Mouse (Mus musculus) neural tube, embryonic 13.5 days (tissue): ENCODE data around the gene Prkce. TPM values are rescaled to one million over a fixed set of nuclear protein-coding genes. Genes with fewer than 3 reads are reported as not detected.

Experiments
- ATAC-seq: fragments of 200-750 bp; cut with Nextera tagmentation; 2 replicates; pipeline ENCODE4 v1.8.0; 2017; ENCODE audit warnings: low read depth, mild to moderate bottlenecking, moderate TSS enrichment, moderate library complexity
- H3K27ac ChIP-seq: fragments of 300-500 bp; sonication (generic); replicated peaks from 2 replicates; pipeline ENCODE4 v1.5.1; 2015; ENCODE audit warnings: moderate library complexity, mild to moderate bottlenecking, inconsistent platforms
- H3K27me3 ChIP-seq: fragments of 300-500 bp; sonication (generic); 2 replicates; pipeline ENCODE4 v1.6.1; 2015; ENCODE audit warnings: mild to moderate bottlenecking, inconsistent platforms
- H3K36me3 ChIP-seq: fragments of 300-500 bp; sonication (generic); 2 replicates; pipeline ENCODE4 v1.6.1; 2015; ENCODE audit warnings: mild to moderate bottlenecking, inconsistent platforms
- H3K4me1 ChIP-seq: fragments of 300-500 bp; sonication (generic); replicated peaks from 2 replicates; pipeline ENCODE4 v1.6.1; 2015; ENCODE audit warnings: inconsistent platforms
- H3K4me2 ChIP-seq: fragments of 300-500 bp; sonication (generic); 2 replicates; pipeline ENCODE4 v1.6.1; 2015; ENCODE audit warnings: inconsistent platforms, mild to moderate bottlenecking, moderate library complexity
- H3K4me3 ChIP-seq: fragments of 300-500 bp; sonication (generic); 2 replicates; pipeline ENCODE4 v1.5.1; 2015; ENCODE audit warnings: mild to moderate bottlenecking, inconsistent platforms
- H3K9ac ChIP-seq: fragments of 300-500 bp; sonication (generic); 2 replicates; pipeline ENCODE4 v1.6.1; 2015; ENCODE audit warnings: moderate library complexity, mild to moderate bottlenecking, inconsistent platforms
- H3K9me3 ChIP-seq: fragments of 300-500 bp; sonication (generic); 2 replicates; pipeline ENCODE4 v1.6.1; 2016; ENCODE audit warnings: inconsistent platforms
- WGBS: fragments of 180-500 bp; shearing (Covaris S2); methylation state at CpG from one replicate; pipeline ENCODE4 v1.1.7; 2015; 5-methylcytosine and 5-hydroxymethylcytosine counted together
- polyA plus RNA-seq: library from polyadenylated mRNA; unstranded; fragments of >200 nt; fragmentation: Nextera tagmentation; extraction: Ambion mirVana; gene quantifications from 2 replicates; pipeline ENCODE4 v1.2.1, GENCODE M21; 2015

The Prkce gene
- polyA plus RNA-seq, 1 experiment from 2014 or later = 27.7 TPM

DNA sequence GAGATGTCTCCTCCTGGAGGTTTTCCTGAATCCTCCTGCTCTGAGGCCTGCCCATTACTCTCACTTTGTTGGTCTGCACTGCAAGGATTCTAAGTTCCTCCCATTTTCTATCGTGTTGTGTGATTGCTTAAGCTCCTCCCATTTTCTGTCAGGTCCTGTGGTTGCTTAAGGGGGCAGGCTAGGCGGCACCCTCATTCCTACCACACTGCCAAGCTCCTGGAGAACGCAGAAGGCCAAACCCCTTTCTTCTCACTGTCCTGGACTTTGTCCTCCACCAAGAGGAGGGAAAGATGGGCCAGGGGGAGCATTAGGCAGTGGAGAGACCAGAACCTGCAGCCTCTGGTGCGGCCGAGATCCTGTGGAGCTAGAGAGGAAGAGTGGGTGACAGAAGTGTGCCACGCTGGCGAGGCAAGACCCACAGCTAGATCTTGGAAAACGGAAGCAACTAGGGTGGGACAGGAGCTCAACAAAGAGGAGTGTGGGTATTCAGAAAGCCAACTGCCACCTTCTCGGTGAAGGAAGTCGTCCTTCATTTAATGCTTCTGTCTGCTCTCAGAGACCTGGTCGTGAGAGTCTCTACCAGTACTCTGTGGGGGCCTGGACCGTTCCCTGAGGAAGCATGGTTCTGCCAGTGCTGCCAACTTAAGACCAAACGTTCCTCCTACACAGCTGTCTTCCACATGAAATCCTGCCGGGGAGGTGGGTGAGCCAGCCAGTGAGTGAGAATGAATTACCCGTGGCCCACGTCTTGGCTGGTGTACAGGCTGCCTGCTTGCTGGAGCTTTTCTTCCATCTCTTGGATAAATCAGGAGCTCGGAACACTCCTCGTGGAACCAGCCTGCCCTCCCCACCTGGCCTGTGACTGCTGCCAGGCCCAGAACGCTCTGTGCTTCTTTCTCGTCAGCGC lies 82.2 kb downstream of the Prkce start:
- H3K27ac ChIP-seq = no peak overlapping the region
- H3K9me3 ChIP-seq = no peaks in the 10 kb centered on the region
- H3K36me3 ChIP-seq = no peaks in the 10 kb centered on the region
- H3K4me1 ChIP-seq = peaks cover 31% of the 10 kb centered on the region
- H3K4me2 ChIP-seq = no peak overlapping the region
- WGBS = 75% methylated on average over 21 of the region's 21 CpGs
- H3K27me3 ChIP-seq = no peaks in the 10 kb centered on the region
- ATAC-seq = no peak
- H3K4me3 ChIP-seq = no peak overlapping the region
- H3K9ac ChIP-seq = no peak overlapping the region

- H3K27ac ChIP-seq = no peak overlapping the region
- no peak overlapping the region for H3K9ac ChIP-seq
- WGBS = 82% methylated on average over 7 of the region's 7 CpGs
- H3K4me1 ChIP-seq = peaks cover 31% of the 10 kb centered on the region
- no peak overlapping the region for H3K4me3 ChIP-seq
- no peaks in the 10 kb centered on the region for H3K9me3 ChIP-seq
- no peak overlapping the region for H3K4me2 ChIP-seq
- no peaks in the 10 kb centered on the region for H3K27me3 ChIP-seq
- H3K36me3 ChIP-seq = no peaks in the 10 kb centered on the region
- no peak for ATAC-seq
These were observed 82.9 kb downstream of the Prkce start for GRCm38 (mm10) chr17:86250406-86250905.

DNA sequence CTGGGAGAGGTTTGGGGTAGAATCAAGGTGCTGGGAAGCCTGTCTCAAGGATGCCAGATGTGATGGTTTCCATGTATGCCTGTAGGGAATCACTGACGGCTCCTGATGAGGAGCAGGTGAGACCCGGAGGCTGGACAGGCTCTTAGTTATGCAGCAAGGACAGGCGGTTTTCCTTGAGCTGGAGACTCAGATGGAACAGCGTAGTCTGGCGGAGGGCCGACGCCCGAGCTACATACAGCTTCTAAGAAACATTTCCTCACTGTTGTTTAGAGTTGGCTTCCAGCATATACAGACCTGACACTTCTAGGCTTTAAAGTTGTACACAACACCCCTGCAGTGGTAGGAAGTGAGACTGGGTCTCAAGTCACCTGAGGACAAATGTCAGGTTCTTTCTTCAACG lies 86.3 kb downstream of the Prkce start:
- H3K4me2 ChIP-seq = no peak overlapping the region
- no peaks in the 10 kb centered on the region for H3K27me3 ChIP-seq
- H3K27ac ChIP-seq = no peak overlapping the region; the same call in 1 of the 2 replicates
- no peaks in the 10 kb centered on the region for H3K36me3 ChIP-seq
- no peak overlapping the region for H3K4me3 ChIP-seq
- peaks cover 31% of the 10 kb centered on the region for H3K4me1 ChIP-seq
- H3K9me3 ChIP-seq = no peaks in the 10 kb centered on the region
- ATAC-seq = no peak
- 95% methylated on average over 9 of the region's 9 CpGs for WGBS
- no peak overlapping the region for H3K9ac ChIP-seq

- no peak overlapping the region for H3K9ac ChIP-seq
- H3K9me3 ChIP-seq = no peaks in the 10 kb centered on the region
- H3K4me1 ChIP-seq = peaks cover 33% of the 10 kb centered on the region
- no peak overlapping the region for H3K4me3 ChIP-seq
- ATAC-seq = no peak
- H3K36me3 ChIP-seq = no peaks in the 10 kb centered on the region
- 91% methylated on average over 8 of the region's 8 CpGs for WGBS
- H3K4me2 ChIP-seq = no peak overlapping the region
- H3K27ac ChIP-seq = no peak overlapping the region
- no peaks in the 10 kb centered on the region for H3K27me3 ChIP-seq
These were observed 86.7 kb downstream of the Prkce start for GRCm38 (mm10) chr17:86254285-86254684.

GRCm38 (mm10) chr17:86254978-86255377 lies 87.4 kb downstream of the Prkce start:
- Histone ChIP-seq H3K4me1 (peaks cover 33% of the 10 kb centered on the region), H3K4me2 (no peak overlapping the region), H3K9me3 (no peaks in the 10 kb centered on the region), H3K9ac (no peak overlapping the region), H3K27me3 (no peaks in the 10 kb centered on the region), H3K36me3 (no peaks in the 10 kb centered on the region), H3K4me3 (no peak overlapping the region), H3K27ac (no peak overlapping the region)
- 97% methylated on average over 6 of the region's 6 CpGs for WGBS
- ATAC-seq = no peak

GRCm38 (mm10) chr17:86256730-86257131 lies 89.1 kb downstream of the Prkce start:
- Histone ChIP-seq H3K36me3 (no peaks in the 10 kb centered on the region), H3K27me3 (no peaks in the 10 kb centered on the region), H3K4me3 (no peak overlapping the region), H3K27ac (no peak overlapping the region), H3K4me1 (peaks cover 42% of the 10 kb centered on the region), H3K9me3 (no peaks in the 10 kb centered on the region), H3K9ac (no peak overlapping the region), H3K4me2 (no peak overlapping the region)
- 76% methylated on average over 10 of the region's 10 CpGs for WGBS
- no peak for ATAC-seq

GRCm38 (mm10) chr17:86261067-86261466 lies 93.5 kb downstream of the Prkce start:
- H3K4me1 ChIP-seq = peaks cover 67% of the 10 kb centered on the region
- H3K36me3 ChIP-seq = no peaks in the 10 kb centered on the region
- no peaks in the 10 kb centered on the region for H3K27me3 ChIP-seq
- H3K9me3 ChIP-seq = no peaks in the 10 kb centered on the region
- no peak overlapping the region for H3K9ac ChIP-seq
- H3K4me2 ChIP-seq = no peak overlapping the region
- no peak for ATAC-seq
- H3K4me3 ChIP-seq = no peak overlapping the region
- 30% methylated on average over 8 of the region's 8 CpGs for WGBS
- H3K27ac ChIP-seq = peak overlapping the region; percentile 81

DNA sequence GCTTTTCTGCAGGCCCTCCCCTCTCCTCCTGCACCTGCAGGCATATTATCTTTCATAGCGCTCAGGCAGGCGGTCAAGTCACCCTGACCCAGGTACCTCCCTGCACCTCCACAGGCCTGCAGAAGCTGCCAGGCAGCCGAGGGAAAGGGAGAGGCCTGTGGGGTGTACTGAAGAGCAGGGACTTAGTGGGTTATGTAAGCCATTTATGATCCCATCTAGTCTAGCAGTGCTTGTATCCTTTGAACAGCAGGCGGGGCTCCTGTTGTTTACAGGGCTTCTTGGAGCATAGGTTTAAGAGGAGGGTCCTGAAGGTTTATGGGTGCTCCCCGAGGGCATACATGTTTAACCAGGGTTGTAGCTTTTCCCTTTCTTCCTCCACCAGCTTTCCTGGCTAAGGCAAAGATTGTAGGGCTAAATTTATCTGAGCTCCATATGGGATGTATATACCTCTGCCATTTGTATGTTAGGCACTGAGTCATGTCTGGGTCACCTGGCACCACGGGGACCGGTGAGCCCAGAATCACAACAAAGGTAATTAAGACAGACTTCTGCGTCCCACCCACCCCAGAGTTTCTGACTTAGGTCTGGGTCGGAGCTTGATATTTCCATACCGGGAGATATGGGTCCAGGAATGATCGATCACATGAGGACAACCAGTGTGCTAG lies 96.5 kb downstream of the Prkce start:
- Histone ChIP-seq H3K36me3 (no peaks in the 10 kb centered on the region), H3K27me3 (no peaks in the 10 kb centered on the region), H3K9ac (no peak overlapping the region), H3K4me2 (no peak overlapping the region), H3K4me1 (peaks cover 58% of the 10 kb centered on the region), H3K27ac (no peak overlapping the region), H3K4me3 (no peak overlapping the region), H3K9me3 (no peaks in the 10 kb centered on the region)
- 81% methylated on average over 11 of the region's 11 CpGs for whole genome bisulfite sequencing
- ATAC-seq = no peak

DNA sequence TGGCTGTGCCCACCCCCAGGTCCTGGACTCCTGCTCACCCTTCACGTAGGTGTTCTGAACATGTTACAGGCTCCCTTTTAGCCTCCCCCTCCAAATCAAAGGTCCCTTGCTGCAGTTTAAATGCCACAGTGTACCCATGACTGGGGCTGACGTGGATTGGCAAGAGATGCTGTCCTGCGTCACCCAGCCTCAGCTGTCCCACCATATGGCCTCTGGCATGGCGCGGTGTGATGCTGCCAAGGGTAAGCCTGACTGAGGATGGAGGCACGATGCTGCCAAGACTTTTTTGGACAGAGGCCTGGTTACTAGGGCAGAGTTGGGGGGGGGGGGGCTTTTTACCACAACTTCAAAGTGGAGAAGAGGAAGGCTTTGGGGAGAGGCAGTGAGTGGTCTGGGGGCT lies 98.5 kb downstream of the Prkce start:
- no peak overlapping the region for H3K27ac ChIP-seq
- no peaks in the 10 kb centered on the region for H3K9me3 ChIP-seq
- H3K27me3 ChIP-seq = no peaks in the 10 kb centered on the region
- peak; percentile 64 for ATAC-seq
- H3K4me3 ChIP-seq = no peak overlapping the region
- H3K4me2 ChIP-seq = no peak overlapping the region
- WGBS = 66% methylated on average over 6 of the region's 6 CpGs
- peaks cover 51% of the 10 kb centered on the region for H3K4me1 ChIP-seq
- H3K36me3 ChIP-seq = no peaks in the 10 kb centered on the region
- no peak overlapping the region for H3K9ac ChIP-seq

- Histone ChIP-seq H3K4me1 (peaks cover 51% of the 10 kb centered on the region), H3K9me3 (no peaks in the 10 kb centered on the region), H3K4me3 (no peak overlapping the region), H3K27ac (no peak overlapping the region), H3K27me3 (no peaks in the 10 kb centered on the region), H3K4me2 (no peak overlapping the region), H3K9ac (no peak overlapping the region), H3K36me3 (no peaks in the 10 kb centered on the region)
- 77% methylated on average over 6 of the region's 6 CpGs for WGBS
- ATAC-seq = no peak
These were observed 99.7 kb downstream of the Prkce start for GRCm38 (mm10) chr17:86267126-86267760.

GRCm38 (mm10) chr17:86269639-86270038 lies 102.1 kb downstream of the Prkce start:
- Histone ChIP-seq H3K27ac (no peak overlapping the region; the same call in 1 of the 2 replicates), H3K27me3 (no peaks in the 10 kb centered on the region), H3K4me2 (no peak overlapping the region), H3K9ac (no peak overlapping the region), H3K9me3 (no peaks in the 10 kb centered on the region), H3K4me1 (peaks cover 44% of the 10 kb centered on the region), H3K4me3 (no peak overlapping the region), H3K36me3 (no peaks in the 10 kb centered on the region)
- ATAC-seq = no peak
- WGBS = 92% methylated on average over 8 of the region's 8 CpGs

GRCm38 (mm10) chr17:86270523-86270922 lies 102.9 kb downstream of the Prkce start:
- Histone ChIP-seq H3K27ac (no peak overlapping the region), H3K4me2 (no peak overlapping the region)
- 88% methylated on average over 13 of the region's 13 CpGs for WGBS

More at GRCm38 (mm10) chr17:86270523-86270922, 102.9 kb downstream of the Prkce start:
- Histone ChIP-seq H3K27me3 (no peaks in the 10 kb centered on the region), H3K36me3 (no peaks in the 10 kb centered on the region), H3K4me1 (peaks cover 44% of the 10 kb centered on the region), H3K4me3 (no peak overlapping the region), H3K9ac (no peak overlapping the region), H3K9me3 (no peaks in the 10 kb centered on the region)
- ATAC-seq = no peak
